Mouse (Mus musculus): ENCODE measurements around the gene Stx8.
A peak's percentile ranks its signal among the peaks of the same experiment; 100 is the strongest.

Gene Stx8

GRCm38 (mm10) chr11:68199801-68200423, 233.9 kb downstream of the Stx8 start:
- no peak for DNase-seq (ENCODE audit: low spot score)

GRCm38 (mm10) chr11:68200500-68200899, 234.5 kb downstream of the Stx8 start:
- DNase-seq (ENCODE audit: low spot score) = no peak

GRCm38 (mm10) chr11:68201063-68201462, 235.1 kb downstream of the Stx8 start:
- DNase-seq (ENCODE audit: low spot score) = no peak

GRCm38 (mm10) chr11:68201811-68202459, 235.9 kb downstream of the Stx8 start:
- no peak for DNase-seq (ENCODE audit: low spot score)

- DNase-seq (ENCODE audit: low spot score) = no peak
These were observed 236.6 kb downstream of the Stx8 start for GRCm38 (mm10) chr11:68202561-68202960.

- no peak for DNase-seq (ENCODE audit: low spot score)
These were observed 237.8 kb downstream of the Stx8 start for GRCm38 (mm10) chr11:68203658-68204315.

- DNase-seq (ENCODE audit: low spot score) = no peak
These were observed 238.4 kb downstream of the Stx8 start for GRCm38 (mm10) chr11:68204407-68204806.

- peak; percentile 56 for DNase-seq (ENCODE audit: low spot score)
These were observed 239.7 kb downstream of the Stx8 start for GRCm38 (mm10) chr11:68205572-68206229.

GRCm38 (mm10) chr11:68208023-68208422, 242.0 kb downstream of the Stx8 start:
- DNase-seq (ENCODE audit: low spot score) = no peak

- no peak for DNase-seq (ENCODE audit: low spot score)
These were observed 242.6 kb downstream of the Stx8 start for GRCm38 (mm10) chr11:68208582-68208981.

GRCm38 (mm10) chr11:68209506-68209905, 243.5 kb downstream of the Stx8 start:
- DNase-seq (ENCODE audit: low spot score) = no peak

- no peak for DNase-seq (ENCODE audit: low spot score)
These were observed 244.7 kb downstream of the Stx8 start for GRCm38 (mm10) chr11:68210714-68211113.

- peak; percentile 48 for DNase-seq (ENCODE audit: low spot score)
These were observed 246.1 kb downstream of the Stx8 start for GRCm38 (mm10) chr11:68211924-68212578.

- no peak for DNase-seq (ENCODE audit: low spot score)
These were observed 247.9 kb downstream of the Stx8 start for GRCm38 (mm10) chr11:68213896-68214295.

GRCm38 (mm10) chr11:68214496-68215205, 248.7 kb downstream of the Stx8 start:
- DNase-seq (ENCODE audit: low spot score) = no peak

GRCm38 (mm10) chr11:68215206-68215912, 249.4 kb downstream of the Stx8 start:
- no peak for DNase-seq (ENCODE audit: low spot score)

- DNase-seq (ENCODE audit: low spot score) = no peak
These were observed 250.0 kb downstream of the Stx8 start for GRCm38 (mm10) chr11:68216041-68216440.

GRCm38 (mm10) chr11:68220733-68221132, 254.7 kb downstream of the Stx8 start:
- DNase-seq (ENCODE audit: low spot score) = no peak

GRCm38 (mm10) chr11:68222209-68222608, 256.2 kb downstream of the Stx8 start:
- no peak for DNase-seq (ENCODE audit: low spot score)

- no peak for DNase-seq (ENCODE audit: low spot score)
These were observed 257.1 kb downstream of the Stx8 start for GRCm38 (mm10) chr11:68223143-68223542.

GRCm38 (mm10) chr11:68226654-68227057, 260.7 kb downstream of the Stx8 start:
- no peak for DNase-seq (ENCODE audit: low spot score)
